Mouse (Mus musculus) neural tube, embryonic 11.5 days (tissue): ENCODE measurements around the gene Abcc4. TPM values are rescaled to one million over a fixed set of nuclear protein-coding genes. Genes with fewer than 3 reads are reported as not detected.

Experiments used
- ATAC-seq: fragments of 200-750 bp; cut with Nextera tagmentation; 2 replicates; pipeline ENCODE4 v1.8.0; 2017; ENCODE audit warnings: moderate number of reproducible peaks, mild to moderate bottlenecking, moderate TSS enrichment, moderate library complexity; ENCODE audit not compliant: insufficient read depth, low FRiP score, low TSS enrichment
- DNase-seq: peaks from one replicate; pipeline ENCODE4 v3.0.0-alpha.2; 2015; ENCODE audit warnings: low spot score
- H3K27ac ChIP-seq: fragments of 300-500 bp; sonication (generic); 2 replicates; pipeline ENCODE4 v1.5.1; 2014; ENCODE audit warnings: low read depth, mild to moderate bottlenecking, low read length
- H3K27me3 ChIP-seq: fragments of 300-500 bp; sonication (generic); 2 replicates; pipeline ENCODE4 v1.6.1; 2014; ENCODE audit warnings: mild to moderate bottlenecking, low read length, mixed read lengths; ENCODE audit not compliant: control insufficient read depth, insufficient read depth
- H3K36me3 ChIP-seq: fragments of 300-500 bp; sonication (generic); 2 replicates; pipeline ENCODE4 v1.6.1; 2014; ENCODE audit warnings: mild to moderate bottlenecking, low read length, moderate library complexity, mixed read lengths; ENCODE audit not compliant: control insufficient read depth, insufficient read depth
- H3K4me1 ChIP-seq: fragments of 300-500 bp; sonication (generic); 2 replicates; pipeline ENCODE4 v1.6.1; 2014; ENCODE audit warnings: low read length, mixed read lengths; ENCODE audit not compliant: control insufficient read depth, insufficient read depth
- H3K4me2 ChIP-seq: fragments of 300-500 bp; sonication (generic); 2 replicates; pipeline ENCODE4 v1.6.1; 2014; ENCODE audit warnings: low read depth, mild to moderate bottlenecking, moderate library complexity
- H3K4me3 ChIP-seq: fragments of 300-500 bp; sonication (generic); 2 replicates; pipeline ENCODE4 v1.5.1; 2014; ENCODE audit warnings: low read depth, low read length
- H3K9ac ChIP-seq: fragments of 300-500 bp; sonication (generic); 2 replicates; pipeline ENCODE4 v1.6.1; 2014; ENCODE audit warnings: mild to moderate bottlenecking, low read length
- H3K9me3 ChIP-seq: fragments of 300-500 bp; sonication (generic); 2 replicates; pipeline ENCODE4 v1.6.1; 2016; ENCODE audit warnings: low read length; ENCODE audit not compliant: control insufficient read depth
- WGBS: fragments of 180-500 bp; shearing (Covaris S2); extraction: QIAGEN DNeasy Blood & Tissue Kit; methylation state at CpG from one replicate; pipeline ENCODE4 v1.1.7; 2014; 5-methylcytosine and 5-hydroxymethylcytosine counted together
- polyA plus RNA-seq: library from polyadenylated mRNA; unstranded; fragments of >200 nt; fragmentation: Nextera tagmentation; extraction: Ambion mirVana; gene quantifications from 2 replicates; pipeline ENCODE4 v1.2.1, GENCODE M21; 2014

Gene Abcc4
- polyA plus RNA-seq, 1 experiment from 2014 or later = 3.3 TPM

DNA sequence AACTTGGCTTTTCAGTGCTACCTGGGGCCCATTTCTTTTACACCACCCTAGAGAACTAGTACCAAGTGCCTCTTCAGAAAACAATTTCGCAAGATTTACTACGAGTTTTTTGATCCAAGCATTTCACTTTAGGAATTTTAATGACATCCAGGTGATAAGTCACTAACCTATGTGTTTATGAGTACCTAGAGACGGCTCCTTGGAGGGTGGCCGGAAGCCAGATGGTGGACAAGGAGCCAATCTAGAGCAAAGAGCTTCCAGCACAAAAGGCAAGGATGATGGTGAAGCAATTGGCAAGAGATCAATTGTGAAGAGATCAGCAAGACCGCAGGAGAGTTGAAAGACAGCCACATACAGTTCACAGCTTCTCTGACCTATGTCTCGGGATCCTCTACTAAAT lies 8.7 kb upstream of the Abcc4 start:
- no peak for DNase-seq
- Histone ChIP-seq H3K9ac (no peak overlapping the region), H3K4me1 (peaks cover 3% of the 10 kb centered on the region; the same call in 1 of the 2 replicates), H3K27me3 (no peaks in the 10 kb centered on the region), H3K36me3 (no peaks in the 10 kb centered on the region), H3K9me3 (no peaks in the 10 kb centered on the region), H3K4me3 (no peak overlapping the region), H3K27ac (no peak overlapping the region), H3K4me2 (no peak overlapping the region)
- ATAC-seq = no peak
- 62% methylated on average over 6 of the region's 6 CpGs for whole genome bisulfite sequencing

DNA sequence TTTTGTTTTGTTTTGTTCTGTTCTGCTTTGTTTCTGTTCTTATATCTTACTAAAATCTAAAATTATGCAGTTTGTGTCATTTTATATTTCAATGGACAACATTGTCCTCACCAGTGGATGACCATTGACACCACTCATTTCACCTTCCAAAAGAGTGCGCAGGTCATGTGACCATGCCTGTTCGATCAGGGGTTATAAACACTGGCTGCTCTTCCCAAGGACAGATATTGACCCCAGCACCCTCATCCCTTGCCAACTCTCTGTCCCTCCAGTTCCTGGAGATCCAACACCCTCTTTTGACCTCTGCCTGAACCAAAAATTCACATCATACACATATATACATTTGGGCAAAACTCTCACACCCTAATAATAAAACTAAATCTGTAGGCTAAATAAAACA lies 8.3 kb upstream of the Abcc4 start:
- WGBS = 86% methylated on average over 2 of the region's 2 CpGs
- peaks cover 3% of the 10 kb centered on the region; the same call in 1 of the 2 replicates for H3K4me1 ChIP-seq
- no peaks in the 10 kb centered on the region for H3K36me3 ChIP-seq
- ATAC-seq (no peak), DNase-seq (no peak)
- no peak overlapping the region for H3K9ac ChIP-seq
- H3K27me3 ChIP-seq = no peaks in the 10 kb centered on the region
- H3K9me3 ChIP-seq = no peaks in the 10 kb centered on the region
- no peak overlapping the region for H3K4me3 ChIP-seq
- no peak overlapping the region for H3K4me2 ChIP-seq
- H3K27ac ChIP-seq = no peak overlapping the region

DNA sequence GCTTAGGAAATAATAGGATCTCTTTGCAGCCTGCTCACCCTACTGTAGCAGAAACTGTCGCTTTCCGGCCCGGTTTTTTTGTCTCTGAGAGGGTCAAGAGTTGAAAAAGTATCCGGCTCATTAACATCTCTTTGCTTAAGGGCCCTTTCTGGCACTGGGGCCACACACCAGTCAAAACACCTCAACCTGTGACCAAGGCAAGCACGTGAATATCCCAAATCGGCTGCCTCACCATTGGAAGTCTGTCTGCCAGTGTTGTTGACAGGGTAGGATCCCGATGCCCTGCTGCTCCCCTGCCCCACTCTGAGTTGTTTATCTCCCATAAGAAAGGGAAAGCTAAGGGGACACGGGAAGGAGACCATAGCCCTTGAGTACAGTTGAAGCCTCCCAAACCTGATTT lies 7.8 kb upstream of the Abcc4 start:
- Histone ChIP-seq H3K9ac (no peak overlapping the region), H3K4me2 (peak overlapping the region; percentile 41), H3K9me3 (no peaks in the 10 kb centered on the region), H3K27ac (no peak overlapping the region), H3K4me1 (peaks cover 3% of the 10 kb centered on the region; the same call in 1 of the 2 replicates), H3K4me3 (peak overlapping the region; percentile 15; the same call in 1 of the 2 replicates), H3K27me3 (no peaks in the 10 kb centered on the region), H3K36me3 (no peaks in the 10 kb centered on the region)
- 6% methylated on average over 8 of the region's 8 CpGs for WGBS
- DNase-seq = peak; percentile 22
- no peak for ATAC-seq

DNA sequence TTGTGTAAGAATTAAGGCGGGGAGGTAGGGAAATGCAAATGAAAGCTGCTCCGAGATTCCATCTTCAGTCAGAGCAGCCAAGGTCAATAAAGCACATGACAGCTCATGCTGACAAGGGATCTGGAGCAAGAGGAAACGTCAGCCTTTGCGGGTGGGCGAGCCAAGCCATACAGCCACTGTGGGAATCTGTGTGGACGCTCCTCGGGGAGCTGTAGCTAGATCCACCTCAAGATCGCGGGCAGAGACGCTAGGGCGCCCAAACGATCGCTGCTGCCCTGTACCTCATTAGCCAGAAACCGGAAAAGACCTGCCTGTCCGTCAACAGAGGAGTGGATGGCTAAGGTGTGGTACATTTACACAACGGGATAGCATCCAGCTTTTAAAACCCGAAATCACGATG lies 7.4 kb upstream of the Abcc4 start:
- Histone ChIP-seq H3K27me3 (no peaks in the 10 kb centered on the region), H3K36me3 (no peaks in the 10 kb centered on the region), H3K9ac (0 out of 2 replicates have a peak overlapping the region, but pooled peaks have one; percentile 20), H3K9me3 (no peaks in the 10 kb centered on the region), H3K27ac (no peak overlapping the region), H3K4me2 (peak overlapping the region; percentile 41), H3K4me1 (peaks cover 3% of the 10 kb centered on the region; the same call in 1 of the 2 replicates), H3K4me3 (peak overlapping the region; percentile 15; the same call in 1 of the 2 replicates)
- WGBS = 2% methylated on average over 18 of the region's 18 CpGs
- ATAC-seq (no peak), DNase-seq (peak; percentile 39)

DNA sequence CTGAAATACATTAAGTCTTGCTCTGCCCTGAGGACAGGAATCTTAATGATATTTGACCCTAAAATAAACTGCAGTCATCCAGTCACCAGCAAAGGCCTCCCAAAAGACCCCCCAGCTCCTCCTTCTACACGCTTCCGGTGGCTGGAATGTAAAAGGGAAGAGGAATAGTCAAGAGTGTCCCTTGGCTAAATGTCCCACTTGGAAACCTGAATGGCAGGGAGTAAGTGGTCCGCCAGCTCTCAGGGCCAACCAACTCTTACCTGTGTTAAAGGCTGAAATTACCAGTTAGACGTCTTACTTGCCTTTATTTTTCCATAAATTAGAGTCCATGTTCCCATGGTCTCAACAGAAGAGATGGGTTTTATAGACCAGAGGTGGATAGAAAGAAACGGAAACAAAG lies 6.9 kb upstream of the Abcc4 start:
- WGBS = 55% methylated on average over 5 of the region's 5 CpGs
- Histone ChIP-seq H3K27me3 (no peaks in the 10 kb centered on the region), H3K4me3 (no peak overlapping the region), H3K27ac (no peak overlapping the region), H3K4me2 (no peak overlapping the region), H3K9me3 (no peaks in the 10 kb centered on the region), H3K9ac (no peak overlapping the region), H3K36me3 (no peaks in the 10 kb centered on the region), H3K4me1 (peaks cover 3% of the 10 kb centered on the region; the same call in 1 of the 2 replicates)
- DNase-seq = no peak
- ATAC-seq = no peak

DNA sequence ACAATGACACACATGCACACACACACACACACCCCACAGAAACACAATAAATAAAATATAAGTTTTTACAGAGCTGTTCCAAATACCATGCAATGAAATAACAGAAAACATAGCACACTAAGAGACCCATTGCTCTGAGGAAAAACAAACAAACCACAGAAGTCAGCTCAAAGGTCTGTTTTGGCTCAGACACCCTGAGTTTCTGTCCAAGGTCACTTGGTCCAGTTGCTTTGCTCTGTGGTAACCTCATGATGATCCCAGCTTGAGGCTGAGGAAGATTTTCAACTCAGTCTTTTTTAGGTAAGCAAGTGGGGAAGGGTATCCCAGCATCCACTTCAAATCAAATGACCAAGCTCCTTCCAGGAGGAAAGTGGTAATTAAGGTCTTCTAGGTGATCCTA lies 4.9 kb upstream of the Abcc4 start:
- Histone ChIP-seq H3K36me3 (no peaks in the 10 kb centered on the region), H3K27me3 (0 out of 2 replicates have a peak, but pooled peaks cover 9% of the 10 kb centered on the region), H3K4me3 (no peak overlapping the region), H3K27ac (no peak overlapping the region), H3K4me2 (no peak overlapping the region), H3K4me1 (peaks cover 3% of the 10 kb centered on the region; the same call in 1 of the 2 replicates), H3K9ac (no peak overlapping the region), H3K9me3 (no peaks in the 10 kb centered on the region)
- DNase-seq (no peak), ATAC-seq (no peak)

DNA sequence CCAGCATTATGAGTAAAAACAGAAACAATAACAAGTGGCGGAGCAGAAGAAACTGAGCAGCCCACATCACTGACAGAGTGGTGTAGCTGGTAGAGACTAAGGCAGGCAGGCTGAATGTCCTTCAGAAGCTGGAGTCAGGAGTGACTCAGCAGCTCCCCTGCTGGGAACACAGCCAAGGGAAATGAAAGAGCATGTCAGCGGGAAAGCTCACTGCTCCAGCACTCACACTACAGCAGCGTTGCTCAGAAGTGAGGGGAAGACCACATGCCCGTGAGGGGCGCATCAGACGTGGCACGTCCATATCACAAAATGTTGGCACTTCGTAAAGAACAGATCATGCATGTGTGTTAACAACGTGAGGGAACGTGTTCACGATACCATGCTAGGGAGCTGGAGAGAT lies 3.7 kb upstream of the Abcc4 start:
- peaks cover 3% of the 10 kb centered on the region; the same call in 1 of the 2 replicates for H3K4me1 ChIP-seq
- WGBS = 38% methylated on average over 11 of the region's 11 CpGs
- ATAC-seq (no peak), DNase-seq (peak; percentile 70)
- H3K36me3 ChIP-seq = no peaks in the 10 kb centered on the region
- H3K27ac ChIP-seq = no peak overlapping the region
- H3K4me3 ChIP-seq = no peak overlapping the region
- no peaks in the 10 kb centered on the region for H3K9me3 ChIP-seq
- no peak overlapping the region for H3K9ac ChIP-seq
- H3K27me3 ChIP-seq = peaks cover 14% of the 10 kb centered on the region; the same call in 1 of the 2 replicates
- H3K4me2 ChIP-seq = no peak overlapping the region

DNA sequence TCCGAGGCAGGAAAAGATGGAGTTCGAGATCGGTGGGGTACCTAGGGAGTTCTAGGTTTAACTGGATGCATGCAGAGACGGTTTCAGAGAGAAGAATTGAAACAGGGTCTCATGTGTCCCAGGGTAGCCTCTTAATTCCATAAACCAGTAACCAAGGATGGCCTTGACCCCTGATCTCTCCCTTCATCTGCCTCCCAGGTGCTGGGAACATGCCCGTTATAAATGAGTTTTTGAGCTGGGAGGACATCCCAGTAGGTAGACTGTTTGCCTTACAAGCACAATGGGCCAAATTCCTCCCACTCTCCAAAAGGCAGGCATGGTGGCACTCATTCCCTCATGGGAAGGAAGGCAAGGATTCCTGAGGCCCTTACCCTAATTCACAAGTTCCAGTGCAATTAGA lies 2.1 kb upstream of the Abcc4 start:
- H3K4me1 ChIP-seq = no peaks in the 10 kb centered on the region
- H3K9me3 ChIP-seq = no peaks in the 10 kb centered on the region
- DNase-seq (no peak), ATAC-seq (no peak)
- WGBS = 82% methylated on average over 5 of the region's 5 CpGs
- peaks cover 14% of the 10 kb centered on the region; the same call in 1 of the 2 replicates for H3K27me3 ChIP-seq
- H3K27ac ChIP-seq = no peak overlapping the region
- H3K4me3 ChIP-seq = no peak overlapping the region
- no peak overlapping the region for H3K9ac ChIP-seq
- no peak overlapping the region for H3K4me2 ChIP-seq
- H3K36me3 ChIP-seq = no peaks in the 10 kb centered on the region

DNA sequence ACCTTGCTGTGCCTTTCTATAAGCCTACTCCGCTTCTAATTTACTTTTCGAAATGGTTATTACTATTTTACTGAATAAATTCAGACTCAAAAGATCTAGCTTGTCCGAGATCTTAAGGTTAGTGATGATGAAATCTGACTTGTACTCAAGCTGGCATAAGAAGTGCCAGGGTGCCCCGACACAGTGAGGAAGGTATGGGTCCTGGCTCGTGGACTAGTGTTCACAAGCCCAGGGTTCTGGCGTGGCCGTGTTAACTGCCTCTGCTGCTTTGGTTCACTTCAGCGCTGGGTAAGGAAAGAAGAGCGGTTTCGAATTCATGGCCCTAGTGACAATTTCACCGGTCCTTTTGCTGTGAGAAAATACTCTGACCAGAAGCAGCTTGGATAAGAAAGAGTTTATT lies 943 bp upstream of the Abcc4 start:
- no peaks in the 10 kb centered on the region for H3K36me3 ChIP-seq
- no peak overlapping the region for H3K27ac ChIP-seq
- H3K4me3 ChIP-seq = no peak overlapping the region
- H3K9ac ChIP-seq = no peak overlapping the region
- no peaks in the 10 kb centered on the region for H3K9me3 ChIP-seq
- H3K4me2 ChIP-seq = no peak overlapping the region; the same call in 1 of the 2 replicates
- no peak for ATAC-seq
- peaks cover 14% of the 10 kb centered on the region; the same call in 1 of the 2 replicates for H3K27me3 ChIP-seq
- DNase-seq = no peak
- no peaks in the 10 kb centered on the region for H3K4me1 ChIP-seq
- 85% methylated on average over 11 of the region's 11 CpGs for WGBS
